Mouse (Mus musculus) intestine, embryonic 15.5 days (tissue): ENCODE data around the gene Efcab5. TPM values are rescaled to one million over a fixed set of nuclear protein-coding genes. Genes with fewer than 3 reads are reported as not detected.

Experiments used
- ATAC-seq: fragments of 200-750 bp; cut with Nextera tagmentation; 2 replicates; pipeline ENCODE4 v1.8.0; 2017; ENCODE audit warnings: moderate TSS enrichment, moderate library complexity
- H3K27ac ChIP-seq: fragments of 300-500 bp; sonication (generic); 2 replicates; pipeline ENCODE4 v1.5.1; 2015; ENCODE audit warnings: mild to moderate bottlenecking, inconsistent platforms
- H3K27me3 ChIP-seq: fragments of 300-500 bp; sonication (generic); replicated peaks from 2 replicates; pipeline ENCODE4 v1.6.1; 2015; ENCODE audit warnings: inconsistent platforms
- H3K36me3 ChIP-seq: fragments of 300-500 bp; sonication (generic); 2 replicates; pipeline ENCODE4 v1.6.1; 2015; ENCODE audit warnings: inconsistent platforms
- H3K4me1 ChIP-seq: fragments of 300-500 bp; sonication (generic); replicated peaks from 2 replicates; pipeline ENCODE4 v1.6.1; 2015; ENCODE audit warnings: inconsistent platforms
- H3K4me2 ChIP-seq: fragments of 300-500 bp; sonication (generic); replicated peaks from 2 replicates; pipeline ENCODE4 v1.6.1; 2015; ENCODE audit warnings: mild to moderate bottlenecking, inconsistent platforms
- H3K4me3 ChIP-seq: fragments of 300-500 bp; sonication (generic); replicated peaks from 2 replicates; pipeline ENCODE4 v1.5.1; 2015; ENCODE audit warnings: inconsistent platforms
- H3K9ac ChIP-seq: fragments of 300-500 bp; sonication (generic); 2 replicates; pipeline ENCODE4 v1.6.1; 2015; ENCODE audit warnings: inconsistent platforms
- H3K9me3 ChIP-seq: fragments of 300-500 bp; sonication (generic); 2 replicates; pipeline ENCODE4 v1.6.1; 2016; ENCODE audit warnings: inconsistent platforms
- WGBS: fragments of 180-500 bp; shearing (Covaris S2); methylation state at CpG from one replicate; pipeline ENCODE4 v1.1.7; 2015; 5-methylcytosine and 5-hydroxymethylcytosine counted together
- polyA plus RNA-seq: library from polyadenylated mRNA; unstranded; fragments of >200 nt; fragmentation: Nextera tagmentation; extraction: Ambion mirVana; gene quantifications from 2 replicates; pipeline ENCODE4 v1.2.1, GENCODE M21; 2015

The Efcab5 gene
- polyA plus RNA-seq: 0.24 and 0.47 TPM in 2 replicates

DNA sequence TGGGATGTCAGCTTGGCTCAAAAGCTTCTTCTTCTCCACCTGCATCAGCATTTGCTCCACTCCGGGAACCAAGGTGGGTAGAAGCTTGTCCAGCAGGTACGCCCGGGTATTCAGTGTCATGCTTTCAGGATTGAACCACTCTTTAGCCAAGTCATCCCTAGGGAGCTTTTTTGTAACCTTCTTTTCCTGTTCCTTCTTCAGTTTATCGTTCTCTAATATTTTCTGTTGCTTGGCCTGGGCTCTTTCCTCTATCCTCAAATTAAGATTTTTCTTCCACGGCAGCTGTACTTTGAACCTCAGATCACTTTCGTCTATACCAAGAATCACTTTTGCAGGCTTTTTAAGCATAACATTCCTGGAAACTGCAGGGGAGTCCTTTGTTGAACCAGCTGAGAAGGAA, at the start of gene Efcab5:
TSS of gene Efcab5 (minus strand) at position 101 of the 400 bp plus-strand sequence.
- H3K4me1 ChIP-seq: peaks cover 4% of the 10 kb centered on the region; the same call in 1 of the 2 replicates
- no peak within 1 kb of the TSS for H3K4me3 ChIP-seq
- no peak within 1 kb of the TSS for H3K4me2 ChIP-seq
- H3K27ac ChIP-seq: no peak within 1 kb of the TSS
- H3K36me3 ChIP-seq: no peaks in the 10 kb centered on the region
- 70% methylated on average over 6 of the region's 6 CpGs for WGBS
- no peak for ATAC-seq
- H3K9ac ChIP-seq: no peak within 1 kb of the TSS
- no peaks in the 10 kb centered on the region for H3K27me3 ChIP-seq
- H3K9me3 ChIP-seq: no peaks in the 10 kb centered on the region

DNA sequence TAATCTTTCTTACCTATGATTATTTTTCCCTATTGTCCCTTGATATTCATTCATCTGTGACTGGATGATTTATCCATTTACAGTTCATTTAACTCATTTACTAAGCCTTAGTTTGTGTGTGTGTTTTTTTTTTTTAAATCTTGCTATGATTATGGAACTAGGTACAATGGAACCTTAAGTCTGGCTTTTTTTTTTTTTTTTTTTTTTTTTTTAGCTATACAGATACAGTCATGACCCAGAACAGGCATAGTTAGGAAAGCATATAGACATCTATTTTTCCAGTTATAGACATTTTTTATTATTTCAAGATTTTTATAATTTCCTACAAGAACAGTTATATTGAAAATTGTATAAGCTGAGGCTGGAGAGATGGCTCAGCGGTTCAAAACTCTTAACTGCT, 46.5 kb upstream of the Efcab5 start:
- H3K27ac ChIP-seq: no peak overlapping the region
- no peaks in the 10 kb centered on the region for H3K36me3 ChIP-seq
- H3K4me2 ChIP-seq: no peak overlapping the region
- H3K9ac ChIP-seq: no peak overlapping the region
- 90% methylated on average over 1 of the region's 1 CpGs for WGBS
- no peak for ATAC-seq
- H3K27me3 ChIP-seq: no peaks in the 10 kb centered on the region
- no peaks in the 10 kb centered on the region for H3K9me3 ChIP-seq
- H3K4me3 ChIP-seq: no peak overlapping the region
- H3K4me1 ChIP-seq: no peaks in the 10 kb centered on the region

DNA sequence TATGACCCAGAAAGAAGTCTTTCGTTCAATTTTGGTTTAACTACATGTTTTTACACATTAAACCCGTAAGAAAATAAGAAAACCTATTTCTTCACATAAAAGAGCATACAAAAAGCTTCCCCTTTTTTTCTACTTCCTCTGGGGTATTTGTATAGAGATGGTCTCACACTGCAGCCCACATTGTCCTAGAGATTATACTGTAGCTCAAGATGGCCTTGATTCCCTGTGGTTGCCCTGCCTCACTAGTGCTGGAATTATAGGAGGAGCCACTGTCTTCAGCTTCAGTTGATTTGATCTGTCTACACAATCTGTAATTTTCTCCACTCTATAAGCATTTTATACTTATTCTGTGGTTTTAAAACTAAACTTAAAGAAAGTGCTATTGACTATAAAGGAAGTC, 42.7 kb upstream of the Efcab5 start:
- Histone ChIP-seq H3K4me3 (no peak overlapping the region), H3K9me3 (no peaks in the 10 kb centered on the region), H3K4me1 (no peaks in the 10 kb centered on the region), H3K4me2 (no peak overlapping the region), H3K36me3 (no peaks in the 10 kb centered on the region), H3K27me3 (no peaks in the 10 kb centered on the region), H3K9ac (no peak overlapping the region), H3K27ac (no peak overlapping the region)
- 92% methylated on average over 2 of the region's 2 CpGs for WGBS
- ATAC-seq: no peak

DNA sequence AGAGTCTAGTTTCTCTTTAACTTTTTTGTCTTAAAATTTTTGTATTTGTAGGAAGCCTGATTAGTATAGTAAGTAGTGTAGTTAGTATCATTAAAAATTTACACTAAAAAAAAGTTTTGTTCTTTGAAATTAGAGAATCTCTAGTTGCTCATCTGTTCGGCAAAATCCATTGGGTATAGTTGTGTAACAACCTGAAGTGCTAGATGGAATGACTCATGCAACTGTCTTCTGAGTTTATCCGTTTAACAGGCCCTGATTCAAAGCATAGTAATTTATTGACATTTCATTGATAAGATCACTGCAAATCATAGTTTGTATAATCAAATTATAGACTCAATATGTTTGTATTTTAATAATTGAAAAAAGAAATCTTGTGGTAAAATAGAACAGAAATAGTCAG, 42.0 kb upstream of the Efcab5 start:
- Histone ChIP-seq H3K9ac (no peak overlapping the region), H3K36me3 (no peaks in the 10 kb centered on the region), H3K4me1 (no peaks in the 10 kb centered on the region), H3K9me3 (no peaks in the 10 kb centered on the region), H3K4me2 (no peak overlapping the region), H3K27me3 (no peaks in the 10 kb centered on the region), H3K4me3 (no peak overlapping the region), H3K27ac (no peak overlapping the region)
- no peak for ATAC-seq
- whole genome bisulfite sequencing: 71% methylated on average over 2 of the region's 2 CpGs

DNA sequence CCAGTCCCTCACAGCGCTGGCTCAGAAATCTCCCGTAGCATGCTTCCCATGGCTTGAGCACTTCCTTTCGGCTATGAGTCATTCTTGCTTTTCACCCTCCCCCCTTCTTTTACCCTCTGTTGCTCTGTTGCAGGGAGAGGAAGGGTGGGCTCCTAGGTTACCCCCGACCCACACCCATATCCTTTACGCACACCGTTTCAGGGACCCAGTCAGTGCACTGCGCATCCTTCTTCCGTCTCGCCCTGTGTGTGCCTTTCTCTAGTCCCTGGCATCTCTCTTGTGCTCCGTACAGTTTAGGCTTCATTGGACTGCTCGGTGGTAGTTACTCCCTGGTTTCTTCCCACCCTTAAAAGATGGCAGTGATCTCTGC, 28.0 kb upstream of the Efcab5 start:
- Histone ChIP-seq H3K4me2 (peak overlapping the region; percentile 91), H3K4me3 (peak overlapping the region; percentile 82), H3K27me3 (no peaks in the 10 kb centered on the region), H3K36me3 (no peaks in the 10 kb centered on the region), H3K4me1 (0 out of 2 replicates have a peak, but pooled peaks cover 4% of the 10 kb centered on the region), H3K9me3 (no peaks in the 10 kb centered on the region), H3K9ac (peak overlapping the region; percentile 85), H3K27ac (peak overlapping the region; percentile 89; the same call in 1 of the 2 replicates)
- 0% methylated on average over 11 of the region's 11 CpGs for WGBS
- ATAC-seq: peak; percentile 52

DNA sequence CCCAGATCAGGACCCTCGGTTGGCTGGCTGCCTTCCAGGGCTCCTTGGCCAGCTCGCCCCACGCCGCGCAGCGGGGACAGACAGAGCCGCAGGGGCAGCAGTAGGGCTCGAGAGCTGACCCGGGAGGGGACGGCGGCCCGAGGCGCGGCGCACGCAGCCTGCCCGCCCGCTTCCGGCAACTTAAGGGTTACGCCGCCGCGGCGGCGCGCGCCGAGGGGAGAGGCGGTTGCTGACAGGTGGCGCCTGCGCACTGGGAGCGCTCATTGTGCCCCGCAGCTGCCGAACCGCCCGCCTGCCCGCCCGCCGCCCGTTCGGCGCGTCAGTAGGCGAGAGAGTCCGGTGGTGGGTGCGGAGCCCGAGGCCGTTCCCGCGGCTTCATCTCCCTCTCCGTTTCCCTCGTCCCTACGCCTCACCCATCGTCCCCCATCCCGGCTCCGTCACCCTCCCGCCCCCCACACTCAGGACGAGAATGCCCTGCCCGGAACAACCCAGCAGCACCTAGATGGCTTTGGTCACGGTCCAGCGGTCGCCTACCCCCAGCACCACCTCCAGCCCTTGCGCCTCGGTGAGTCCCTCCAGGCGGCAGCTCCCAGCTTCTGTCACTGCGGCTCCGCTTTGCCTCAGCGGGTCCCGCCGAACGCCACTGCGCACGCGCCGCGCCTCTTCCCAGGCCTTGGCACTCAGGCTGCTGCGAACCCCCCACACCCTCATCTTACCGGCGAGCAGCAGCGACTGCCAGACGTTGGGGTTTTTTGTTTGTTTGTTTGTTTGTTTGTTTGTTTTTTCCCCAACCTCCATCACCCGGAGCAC, 27.4 kb upstream of the Efcab5 start, which contains the start of gene Ssh2:
TSS of gene Ssh2 (plus strand) at position 337 of the 810 bp plus-strand sequence.
- no peaks in the 10 kb centered on the region for H3K9me3 ChIP-seq
- no peaks in the 10 kb centered on the region for H3K36me3 ChIP-seq
- under 1% methylated on average over 80 of the region's 82 CpGs for WGBS
- peak within 1 kb of the TSS; percentile 85 for H3K9ac ChIP-seq
- H3K4me3 ChIP-seq: peak within 1 kb of the TSS; percentile 82
- ATAC-seq: peak; percentile 93
- H3K27me3 ChIP-seq: no peaks in the 10 kb centered on the region
- peak within 1 kb of the TSS; percentile 91 for H3K4me2 ChIP-seq
- H3K4me1 ChIP-seq: 0 out of 2 replicates have a peak, but pooled peaks cover 4% of the 10 kb centered on the region
- H3K27ac ChIP-seq: peak within 1 kb of the TSS; percentile 89

DNA sequence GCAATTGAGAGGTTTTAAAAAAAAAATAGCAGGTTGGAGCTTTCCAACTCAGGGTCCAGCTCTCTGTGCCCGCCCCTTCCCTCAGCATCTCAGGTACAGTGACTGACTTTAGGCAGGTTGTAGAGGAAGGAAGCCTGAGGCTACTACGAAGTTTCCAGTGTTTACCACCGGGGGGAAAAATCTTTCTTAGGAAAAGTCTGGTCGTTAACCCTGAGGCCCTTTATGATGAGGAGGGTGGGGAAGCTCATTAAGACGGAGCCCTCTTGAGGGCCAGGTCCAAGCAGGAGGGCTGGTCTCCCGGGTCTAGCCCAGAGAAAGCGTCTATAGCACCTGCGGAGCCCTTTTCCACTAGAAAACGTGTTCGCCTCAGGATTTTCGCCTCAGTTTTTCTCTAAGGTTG, 26.7 kb upstream of the Efcab5 start:
- Histone ChIP-seq H3K27me3 (no peaks in the 10 kb centered on the region), H3K4me1 (0 out of 2 replicates have a peak, but pooled peaks cover 4% of the 10 kb centered on the region), H3K9me3 (no peaks in the 10 kb centered on the region), H3K36me3 (no peaks in the 10 kb centered on the region), H3K4me2 (peak overlapping the region; percentile 91), H3K9ac (peak overlapping the region; percentile 85), H3K4me3 (peak overlapping the region; percentile 82), H3K27ac (peak overlapping the region; percentile 89)
- ATAC-seq: peak; percentile 78
- under 1% methylated on average over 11 of the region's 11 CpGs for WGBS

DNA sequence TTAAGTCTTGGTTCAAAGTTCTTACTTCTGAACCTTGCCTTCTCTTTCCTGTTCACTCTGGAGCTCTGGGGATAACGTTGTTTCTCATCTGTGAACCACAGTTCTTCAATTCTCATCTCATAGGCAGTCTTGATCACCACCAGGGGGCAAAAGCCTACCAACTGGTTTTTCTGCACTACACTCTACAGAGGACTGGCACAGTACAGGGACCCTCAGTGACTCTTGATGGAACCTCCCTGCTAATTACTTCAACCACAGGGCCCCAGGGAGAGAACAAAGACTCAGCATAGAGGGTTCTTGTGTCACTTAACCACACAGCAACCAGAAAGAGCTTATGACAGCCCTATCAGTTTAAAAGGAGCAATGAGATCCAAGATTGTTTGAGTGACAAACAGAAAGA, 26.0 kb upstream of the Efcab5 start:
- 0% methylated on average over 1 of the region's 1 CpGs for WGBS
- H3K4me1 ChIP-seq: 0 out of 2 replicates have a peak, but pooled peaks cover 4% of the 10 kb centered on the region
- no peaks in the 10 kb centered on the region for H3K36me3 ChIP-seq
- H3K9me3 ChIP-seq: no peaks in the 10 kb centered on the region
- H3K27ac ChIP-seq: no peak overlapping the region
- no peaks in the 10 kb centered on the region for H3K27me3 ChIP-seq
- 0 out of 2 replicates have a peak overlapping the region, but pooled peaks have one; percentile 91 for H3K4me2 ChIP-seq
- H3K9ac ChIP-seq: no peak overlapping the region
- ATAC-seq: no peak; the same call in 1 of the 2 replicates
- no peak overlapping the region for H3K4me3 ChIP-seq

DNA sequence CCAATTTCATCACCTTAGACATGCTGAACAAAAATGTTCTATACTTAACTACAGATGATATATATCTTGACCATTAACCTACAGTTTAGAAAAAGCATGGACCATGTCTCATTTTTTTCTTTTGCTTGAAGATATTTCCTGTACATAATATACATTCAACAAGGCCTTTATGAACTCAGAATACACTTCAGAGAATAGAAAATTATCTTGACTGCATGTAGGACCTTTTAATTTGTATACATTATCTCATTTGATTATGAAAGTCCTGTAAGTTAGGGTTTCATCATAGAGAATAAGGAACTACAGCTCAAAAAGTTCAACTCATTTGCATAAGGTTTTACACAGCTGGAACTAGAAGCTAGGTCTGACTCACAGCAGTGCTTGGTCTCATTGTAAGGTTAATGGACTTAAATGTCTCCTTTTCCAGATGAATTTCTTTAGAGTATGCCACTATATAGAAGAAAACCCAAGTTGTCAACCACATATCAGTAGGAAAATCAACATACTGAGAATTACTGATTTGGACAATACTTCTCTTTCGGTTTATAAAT, 25.4 kb upstream of the Efcab5 start:
- no peak for ATAC-seq
- Histone ChIP-seq H3K36me3 (no peaks in the 10 kb centered on the region), H3K9me3 (no peaks in the 10 kb centered on the region), H3K27me3 (no peaks in the 10 kb centered on the region), H3K4me1 (0 out of 2 replicates have a peak, but pooled peaks cover 4% of the 10 kb centered on the region), H3K4me3 (no peak overlapping the region), H3K27ac (no peak overlapping the region), H3K9ac (no peak overlapping the region), H3K4me2 (no peak overlapping the region)
- 94% methylated on average over 1 of the region's 1 CpGs for WGBS

DNA sequence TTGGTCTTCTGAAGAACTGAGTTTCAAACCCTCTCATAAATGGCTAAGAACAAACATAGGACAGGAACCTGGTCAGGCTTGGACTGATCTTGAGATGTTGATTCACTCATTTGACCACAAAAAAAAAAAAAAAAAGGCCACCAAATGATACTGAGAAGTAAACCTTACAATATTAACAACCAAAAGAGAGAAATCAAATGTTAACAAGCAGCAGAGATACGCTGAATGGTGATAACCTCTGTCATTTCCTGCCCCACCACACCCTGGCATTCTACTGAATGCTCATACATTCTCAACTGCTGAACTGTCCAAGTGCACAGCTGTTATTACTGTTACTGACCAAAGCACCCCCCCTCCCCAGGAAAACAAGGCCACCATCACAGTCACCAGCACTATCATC, 11.9 kb upstream of the Efcab5 start:
- Histone ChIP-seq H3K27ac (no peak overlapping the region), H3K4me3 (no peak overlapping the region), H3K4me2 (no peak overlapping the region), H3K27me3 (no peaks in the 10 kb centered on the region), H3K4me1 (peaks cover 3% of the 10 kb centered on the region), H3K36me3 (no peaks in the 10 kb centered on the region), H3K9me3 (no peaks in the 10 kb centered on the region), H3K9ac (no peak overlapping the region)
- WGBS: 70% methylated on average over 1 of the region's 1 CpGs
- ATAC-seq: no peak

DNA sequence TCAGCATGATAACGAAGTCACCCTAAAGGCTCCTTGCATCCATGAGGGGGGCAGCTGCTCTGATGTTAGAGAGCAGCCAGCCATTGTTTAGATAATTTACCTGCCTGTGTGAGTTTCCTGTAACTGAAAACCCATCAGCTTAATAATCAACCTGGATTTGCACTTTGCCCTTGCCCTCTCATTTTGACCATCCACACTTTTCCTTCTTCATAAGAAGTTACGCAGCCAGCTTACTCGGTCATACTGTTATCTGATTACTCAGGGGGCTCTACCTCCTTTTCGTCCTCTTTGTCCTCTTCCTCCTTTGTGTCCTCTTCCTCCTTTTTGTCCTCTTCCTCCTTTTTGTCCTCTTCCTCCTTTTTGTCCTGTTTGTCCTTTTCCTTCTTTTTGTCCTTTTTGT, 10.9 kb upstream of the Efcab5 start:
- Histone ChIP-seq H3K4me1 (peaks cover 3% of the 10 kb centered on the region), H3K27me3 (no peaks in the 10 kb centered on the region), H3K4me2 (no peak overlapping the region), H3K4me3 (no peak overlapping the region), H3K9me3 (no peaks in the 10 kb centered on the region), H3K36me3 (no peaks in the 10 kb centered on the region), H3K27ac (no peak overlapping the region), H3K9ac (no peak overlapping the region)
- WGBS: 28% methylated on average over 4 of the region's 4 CpGs
- peak; percentile 77 for ATAC-seq

DNA sequence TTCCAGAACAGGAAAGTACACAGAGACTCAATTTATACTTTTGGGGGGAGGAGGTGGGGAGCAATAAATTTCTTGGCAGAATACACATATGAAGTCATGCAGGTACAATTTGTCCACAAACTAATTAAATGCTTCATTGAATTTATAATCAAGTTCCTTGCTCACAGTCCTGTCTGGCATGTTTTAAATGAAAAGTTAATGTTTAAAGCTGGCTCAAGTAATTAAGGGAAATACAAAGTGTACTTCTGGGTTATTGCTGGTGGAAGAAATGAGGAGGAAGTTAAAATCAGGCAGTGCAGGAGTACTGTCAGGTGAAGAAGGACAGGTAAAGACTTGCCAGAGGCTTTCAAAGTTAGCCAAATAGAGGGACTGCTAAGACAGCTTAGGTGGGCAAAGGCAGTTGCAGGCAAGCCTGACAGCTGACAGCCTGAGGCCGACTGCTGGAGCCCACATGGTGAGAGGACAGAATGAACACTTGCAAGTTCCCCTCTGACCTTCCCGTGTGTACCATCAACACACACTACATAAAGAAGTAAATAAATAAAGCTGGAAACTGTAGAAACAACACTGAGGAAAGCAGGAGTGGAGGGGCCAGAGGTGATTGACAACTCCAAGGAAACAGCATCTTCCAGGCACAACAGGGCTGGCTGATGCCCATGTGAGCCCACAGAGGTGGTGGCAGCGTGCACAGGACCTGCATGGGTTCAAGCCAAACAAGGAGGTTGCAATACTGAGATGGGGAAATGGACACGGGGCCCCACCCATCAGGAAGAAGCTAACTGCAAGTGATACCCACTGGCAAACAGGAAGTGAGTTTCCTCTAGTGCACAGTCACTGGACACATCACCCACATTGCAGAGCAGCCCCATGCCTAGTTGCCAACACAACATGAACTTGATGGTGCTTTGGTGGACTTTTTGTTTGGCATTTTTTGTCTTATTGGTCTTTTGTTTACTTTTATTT, 7.7 kb upstream of the Efcab5 start:
- Histone ChIP-seq H3K9me3 (no peaks in the 10 kb centered on the region), H3K27ac (peak overlapping the region; percentile 69), H3K9ac (no peak overlapping the region), H3K4me1 (peaks cover 8% of the 10 kb centered on the region), H3K4me2 (no peak overlapping the region), H3K27me3 (no peaks in the 10 kb centered on the region), H3K4me3 (no peak overlapping the region), H3K36me3 (no peaks in the 10 kb centered on the region)
- WGBS: 41% methylated on average over 4 of the region's 4 CpGs
- ATAC-seq: peak; percentile 39; the same call in 1 of the 2 replicates
